Mouse (Mus musculus) B cell, adult 2 months (primary cell): Measurements from ENCODE around the gene Smarcd1.
A peak's percentile ranks its signal among the peaks of the same experiment; 100 is the strongest.
"Not testable (repeated sequence)": the region's sequence is repeated elsewhere in the genome, so short reads cannot be mapped to it uniquely, and the experiment has no call there.

Source experiments
- DNase-seq, 2 experiments: peaks; one replicate each; pipeline ENCODE4 v3.0.0; 2022

Smarcd1 gene

GRCm38 (mm10) chr15:99715982-99716746, 14.2 kb downstream of the Smarcd1 start:
- DNase-seq = no peak

GRCm38 (mm10) chr15:99716814-99717213, 14.9 kb downstream of the Smarcd1 start:
- DNase-seq = no peak

DNA sequence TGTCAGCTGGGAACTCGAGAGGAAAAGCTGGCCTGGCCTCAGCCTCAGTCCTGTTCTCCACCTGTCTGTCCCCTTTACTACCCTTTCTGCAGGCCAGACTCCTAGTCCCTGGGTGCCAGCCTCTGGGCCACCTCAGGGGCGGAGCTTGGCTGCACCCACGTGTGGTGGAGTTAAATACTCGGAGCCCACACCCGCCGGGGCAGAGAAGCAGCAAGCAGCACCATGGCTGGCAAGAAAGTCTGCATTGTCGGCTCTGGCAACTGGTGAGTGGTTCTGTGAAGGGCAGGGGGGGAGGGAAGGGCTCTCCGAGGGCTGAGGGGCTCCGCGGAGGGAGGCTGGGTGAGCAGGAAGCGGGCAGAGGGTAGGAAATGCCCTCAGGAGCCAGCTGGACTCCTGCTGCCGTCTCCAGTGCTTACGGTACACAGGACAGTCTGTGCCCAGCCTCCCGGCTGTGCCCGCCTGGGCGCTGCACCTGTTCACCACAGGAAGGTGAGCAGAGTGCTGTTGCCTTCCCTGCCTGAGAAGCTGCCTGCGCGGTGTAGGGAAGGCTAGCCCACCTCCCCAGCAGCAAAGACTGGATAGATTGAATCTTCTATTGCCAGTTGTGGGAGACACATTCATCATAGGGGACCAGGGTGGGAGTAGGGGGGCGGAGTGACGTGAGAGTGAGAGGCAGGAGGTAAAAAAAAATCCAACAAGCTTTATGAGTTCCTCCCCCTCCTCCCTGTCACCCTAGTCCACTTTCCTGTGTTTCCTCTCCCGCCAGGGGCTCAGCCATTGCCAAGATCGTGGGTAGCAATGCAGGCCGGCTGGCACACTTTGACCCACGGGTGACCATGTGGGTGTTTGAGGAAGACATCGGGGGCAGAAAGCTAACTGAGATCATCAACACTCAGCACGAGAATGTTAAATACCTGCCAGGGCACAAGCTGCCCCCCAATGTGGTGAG, 15.7 kb downstream of the Smarcd1 start, which contains the start of gene Gpd1:
Gene Gpd1 (plus strand): TSS at position 130 of the 949 bp plus-strand sequence.
- DNase-seq = no peak

GRCm38 (mm10) chr15:99718461-99719021, 16.6 kb downstream of the Smarcd1 start:
- DNase-seq = no peak

- DNase-seq = no peak
Measured at GRCm38 (mm10) chr15:99719865-99720264, 17.9 kb downstream of the Smarcd1 start.

GRCm38 (mm10) chr15:99721921-99722743, 20.2 kb downstream of the Smarcd1 start:
- DNase-seq = no peak

- no peak for DNase-seq
Measured at GRCm38 (mm10) chr15:99723120-99723514, 21.2 kb downstream of the Smarcd1 start.

- no peak for DNase-seq
Measured at GRCm38 (mm10) chr15:99723515-99724291, 21.8 kb downstream of the Smarcd1 start.

DNA sequence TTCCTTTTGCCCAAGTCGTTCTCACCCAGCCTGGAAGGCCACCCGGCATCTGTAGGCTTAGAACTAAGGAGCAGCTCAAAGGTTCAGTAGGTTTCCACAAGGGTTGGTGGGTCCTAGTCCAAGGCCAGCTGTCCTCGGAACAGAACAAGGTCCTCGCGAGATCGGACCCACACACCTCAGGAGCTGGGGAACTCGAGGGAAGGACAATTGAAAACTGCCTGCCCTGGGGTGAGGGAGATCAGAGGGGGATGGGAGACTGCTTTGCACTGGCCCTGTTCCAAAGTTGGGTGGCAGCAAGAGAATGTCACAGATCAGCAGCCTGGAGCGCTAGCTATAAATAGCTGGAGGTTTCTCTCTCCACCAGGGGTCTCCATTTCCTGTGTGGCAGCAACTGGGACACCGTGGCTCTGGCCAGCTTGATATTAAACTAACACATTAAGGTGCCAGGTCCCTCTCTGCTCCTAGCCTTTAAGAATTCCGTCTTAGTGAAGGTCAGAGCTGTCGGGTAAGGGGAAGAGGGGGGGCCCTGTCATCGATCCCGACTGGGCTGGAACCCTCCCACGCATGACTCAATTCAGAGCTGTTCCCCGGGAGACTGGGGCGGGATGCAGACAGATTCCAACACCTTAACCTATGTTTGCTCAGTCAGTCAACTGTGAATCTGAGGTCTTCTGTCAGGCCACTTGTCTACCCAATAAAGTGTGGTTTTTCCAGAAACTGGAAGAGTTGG, 22.5 kb downstream of the Smarcd1 start:
- peak; percentile 36 to 39 for DNase-seq

DNA sequence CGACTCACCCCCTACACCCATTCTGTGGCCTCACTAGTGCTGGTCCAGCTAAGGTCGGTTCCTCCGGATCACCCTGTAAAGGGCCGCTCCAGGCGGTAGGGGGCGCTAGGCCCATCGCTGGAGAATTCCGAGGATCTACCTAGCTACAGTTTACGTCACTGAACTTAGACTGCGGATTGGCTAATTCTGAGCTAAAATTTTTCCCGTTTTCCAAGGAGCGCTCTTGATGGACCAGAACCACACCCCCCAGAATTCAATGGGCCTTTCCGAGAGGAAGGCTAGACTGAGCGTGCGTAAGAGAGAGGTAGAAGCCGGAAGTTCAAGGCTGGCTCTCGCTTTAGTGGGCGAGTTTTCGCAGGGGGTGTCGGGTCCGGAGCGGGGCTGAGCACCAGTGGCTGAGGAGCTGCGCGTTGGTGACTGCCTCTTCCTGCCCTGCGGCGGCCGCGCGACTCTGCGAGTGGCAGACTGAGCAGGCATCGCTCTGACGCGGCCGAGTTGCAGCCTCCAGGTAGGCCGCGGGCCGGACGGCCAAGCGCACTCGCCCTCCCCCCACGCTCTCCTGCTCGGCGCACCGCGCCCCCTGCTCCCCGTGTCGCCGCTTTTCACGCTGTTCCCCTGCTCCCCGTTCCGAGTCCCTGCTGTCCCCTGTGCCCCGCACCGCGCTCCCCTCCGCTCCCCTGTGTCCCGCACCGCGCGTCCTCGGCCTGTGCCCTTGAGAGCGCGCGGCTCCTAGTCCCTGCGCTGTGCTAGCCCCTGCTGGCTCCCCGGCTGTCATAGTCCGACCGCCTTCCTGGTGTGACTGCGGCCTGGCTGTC, 23.6 kb downstream of the Smarcd1 start, which contains the start of gene Cox14:
Gene Cox14 (plus strand): TSS at position 278 of the 815 bp plus-strand sequence.
- DNase-seq = peak; percentile 96

- no peak for DNase-seq
Measured at GRCm38 (mm10) chr15:99726549-99726948, 24.6 kb downstream of the Smarcd1 start.

- not testable (repeated sequence) for DNase-seq
Measured at GRCm38 (mm10) chr15:99727039-99727438, 25.1 kb downstream of the Smarcd1 start.

DNA sequence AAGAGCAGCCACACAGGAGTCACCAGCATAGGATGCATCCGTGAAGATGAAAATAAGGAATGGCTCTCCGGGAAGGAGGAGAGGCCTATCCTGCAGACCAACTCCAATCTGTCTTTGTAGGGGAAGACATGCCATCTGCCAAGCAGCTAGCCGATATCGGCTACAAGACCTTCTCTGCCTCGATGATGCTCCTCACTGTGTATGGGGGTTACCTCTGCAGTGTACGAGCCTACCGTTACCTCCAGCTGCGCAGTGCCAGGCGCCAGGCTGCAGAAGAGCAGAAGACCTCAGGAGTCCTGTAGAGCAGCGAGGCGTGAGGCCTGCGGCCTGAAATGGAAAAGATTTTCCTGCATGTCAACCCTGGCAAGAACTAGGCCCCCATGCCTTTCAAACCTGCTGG, 25.6 kb downstream of the Smarcd1 start:
- no peak for DNase-seq

- no peak for DNase-seq
Measured at GRCm38 (mm10) chr15:99728211-99728610, 26.3 kb downstream of the Smarcd1 start.

DNA sequence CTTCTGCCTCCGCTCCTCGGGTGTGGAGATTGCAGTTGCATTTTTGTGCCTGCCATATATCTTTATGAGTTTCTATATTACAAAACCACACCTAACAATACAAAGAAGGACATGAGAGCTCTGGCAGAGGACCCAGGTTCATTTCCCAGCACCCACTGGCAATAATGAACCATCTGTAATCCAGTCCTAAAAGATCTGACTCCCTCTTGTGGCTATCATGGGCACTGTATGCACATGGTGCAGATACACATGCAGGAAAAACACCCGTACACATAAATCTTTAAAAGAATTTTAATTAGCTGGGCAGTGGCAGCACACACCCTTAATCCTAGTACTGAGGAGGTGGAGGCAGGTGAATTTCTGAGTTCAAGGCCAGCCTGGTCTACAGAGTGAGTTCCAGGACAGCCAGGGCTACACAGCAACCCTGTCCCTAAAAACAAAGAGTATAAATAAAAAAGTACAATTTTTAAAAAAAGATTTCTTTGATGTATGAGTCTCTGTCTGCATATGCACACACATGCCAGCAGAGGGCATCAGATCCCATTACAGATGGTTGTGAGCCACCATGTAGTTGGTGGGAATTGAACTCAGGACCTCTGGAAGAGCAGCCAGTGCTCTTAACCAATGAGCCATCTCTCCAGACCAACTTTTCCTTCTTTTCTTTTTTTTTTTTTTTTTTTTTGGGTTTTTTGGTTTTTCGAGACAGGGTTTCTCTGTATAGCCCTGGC, 27.3 kb downstream of the Smarcd1 start:
- peak; percentile 31 to 37 for DNase-seq

- no peak for DNase-seq
Measured at GRCm38 (mm10) chr15:99731167-99731566, 29.2 kb downstream of the Smarcd1 start.

DNA sequence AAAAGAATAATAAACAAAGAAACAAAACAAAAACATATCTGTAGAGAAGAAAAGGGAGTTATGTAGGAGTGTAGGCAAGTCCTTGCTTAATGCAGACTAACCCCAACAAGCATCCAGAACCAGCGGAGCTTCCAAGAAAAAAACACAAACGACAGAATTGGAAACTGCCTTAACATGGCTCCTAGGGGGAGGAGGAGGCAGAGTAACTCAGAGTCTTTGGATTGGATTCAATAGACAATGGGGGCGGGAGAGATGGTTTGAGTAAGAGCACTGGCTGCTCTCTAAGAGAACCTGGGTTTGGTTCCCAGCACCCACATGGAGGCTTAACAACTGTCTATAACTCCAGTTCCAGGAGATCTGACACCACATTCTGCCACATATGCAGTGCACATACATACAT, 29.7 kb downstream of the Smarcd1 start:
- no peak for DNase-seq

- no peak for DNase-seq
Measured at GRCm38 (mm10) chr15:99733186-99733585, 31.3 kb downstream of the Smarcd1 start.

- peak; percentile 100 for DNase-seq
Measured at GRCm38 (mm10) chr15:99735631-99736030, 33.7 kb downstream of the Smarcd1 start.
